Mouse (Mus musculus): ENCODE measurements around the gene Ftcd. TPM values are rescaled to one million over a fixed set of nuclear protein-coding genes. Genes with fewer than 3 reads are reported as not detected.

Gene Ftcd
- polyA plus RNA-seq, 1 experiment: not detected

DNA sequence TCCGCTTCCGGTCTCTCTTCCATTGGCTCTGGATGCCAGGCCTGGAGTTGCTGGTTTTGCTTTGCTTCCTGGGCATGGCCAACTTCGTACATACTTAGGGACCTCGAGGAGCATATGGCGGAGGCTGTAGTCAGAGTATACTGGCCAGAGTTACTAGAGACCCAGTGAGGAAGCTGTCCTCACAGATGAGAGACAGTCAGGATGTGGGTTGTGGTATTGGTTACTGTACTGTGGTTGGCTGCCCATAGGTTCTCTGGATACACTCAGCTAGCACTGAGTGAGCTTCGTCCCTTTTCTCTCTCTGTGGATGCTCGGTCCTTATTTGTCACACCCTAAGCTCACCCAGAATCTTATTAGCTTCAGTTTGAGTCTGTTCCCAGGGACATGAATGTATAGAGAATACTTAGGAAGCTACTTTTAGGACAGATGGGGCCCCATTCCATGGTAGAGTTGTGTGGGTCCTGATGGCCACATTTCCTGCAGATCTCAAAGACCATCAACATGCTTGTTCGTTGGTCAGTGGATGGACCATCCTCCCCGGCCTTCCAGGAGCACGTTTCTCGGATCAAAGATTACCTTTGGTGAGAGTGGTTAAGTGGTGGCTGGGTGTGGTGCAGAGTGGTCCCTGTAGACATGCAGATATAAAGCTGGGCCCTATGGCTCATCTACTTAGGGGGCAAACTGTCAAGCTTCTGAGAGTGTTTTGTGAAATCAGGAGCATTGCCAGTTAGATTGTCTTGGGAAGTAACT, 33.9 kb upstream of the Ftcd start:
- TF ChIP-seq MYOG (IDR thresholded peaks at IDR 0.05; ENCODE audit: control insufficient read depth, extremely low read depth, insufficient read length) (no peak), USF1 (IDR thresholded peaks at IDR 0.05; ENCODE audit: low read depth) (no peak), FOSL1 (IDR thresholded peaks at IDR 0.05; ENCODE audit: insufficient read depth, low read length, poor library complexity, severe bottlenecking) (no peak), CTCF (IDR thresholded peaks at IDR 0.05; ENCODE audit: control insufficient read depth, insufficient read depth, insufficient read length) (no peak), CEBPB (IDR thresholded peaks at IDR 0.05; ENCODE audit: low read depth) (no peak), MAX (IDR thresholded peaks at IDR 0.05) (no peak), MYOD1 (IDR thresholded peaks at IDR 0.05; ENCODE audit: control insufficient read depth, insufficient read length, low read depth) (no peak)
- no peak overlapping the region for H3K4me3 ChIP-seq (ENCODE audit: insufficient read depth, poor library complexity, severe bottlenecking)
- H3K27me3 ChIP-seq (ENCODE audit: control insufficient read depth, insufficient read depth, insufficient read length): no peaks in the 10 kb centered on the region
- no peaks in the 10 kb centered on the region for H3K79me3 ChIP-seq (ENCODE audit: low read depth)
- no peak overlapping the region for H3ac ChIP-seq (ENCODE audit: control insufficient read depth, insufficient read length, low read depth)
- no peaks in the 10 kb centered on the region for H3K79me2 ChIP-seq (ENCODE audit: control insufficient read depth, insufficient read depth)
- peaks cover 80% of the 10 kb centered on the region for H3K36me3 ChIP-seq (ENCODE audit: control insufficient read depth, insufficient read depth)

DNA sequence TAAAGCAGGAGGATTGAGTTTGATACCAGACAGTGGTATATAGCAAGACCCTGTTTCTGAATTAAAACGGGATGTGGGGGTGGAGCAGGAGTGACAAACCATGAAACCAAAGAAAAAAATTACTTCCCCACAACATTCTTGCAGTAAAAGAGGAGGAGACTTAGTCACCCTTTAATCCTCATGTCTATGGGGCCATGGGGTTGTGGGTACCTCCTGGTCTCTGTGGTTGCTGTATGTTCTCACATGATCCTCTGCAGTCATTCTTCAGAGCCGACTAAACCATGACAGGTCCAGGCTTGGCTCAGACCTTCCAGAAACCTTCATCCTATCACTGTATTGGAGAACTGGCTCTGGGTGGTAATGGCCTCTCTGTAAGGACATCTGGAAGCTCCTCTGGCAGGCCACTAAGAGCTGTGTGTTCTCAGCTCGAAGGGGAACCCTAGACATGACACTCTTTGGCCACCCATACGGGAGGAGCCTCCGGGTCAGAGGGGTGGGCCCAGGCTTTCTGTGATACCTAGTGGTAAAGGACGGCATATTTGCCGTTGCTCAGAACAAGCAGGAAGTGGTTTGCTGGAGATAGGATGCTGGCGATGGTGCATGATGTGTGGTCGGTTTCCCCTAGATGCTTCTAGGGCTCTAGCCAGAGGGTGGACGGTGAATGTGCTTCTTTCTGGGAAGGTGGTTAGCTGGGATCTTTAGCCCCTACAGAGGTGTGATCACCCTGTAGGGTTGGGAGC, 32.6 kb upstream of the Ftcd start:
- no peak overlapping the region for H3K4me3 ChIP-seq (ENCODE audit: insufficient read depth, poor library complexity, severe bottlenecking)
- no peaks in the 10 kb centered on the region for H3K79me3 ChIP-seq (ENCODE audit: low read depth)
- no peaks in the 10 kb centered on the region for H3K27me3 ChIP-seq (ENCODE audit: control insufficient read depth, insufficient read depth, insufficient read length)
- H3K79me2 ChIP-seq (ENCODE audit: control insufficient read depth, insufficient read depth): no peaks in the 10 kb centered on the region
- TF ChIP-seq MYOD1 (IDR thresholded peaks at IDR 0.05; ENCODE audit: control insufficient read depth, insufficient read length, low read depth) (peak; percentile 2), MAX (IDR thresholded peaks at IDR 0.05) (no peak)
- no peak overlapping the region for H3ac ChIP-seq (ENCODE audit: control insufficient read depth, insufficient read length, low read depth)
- peaks cover 67% of the 10 kb centered on the region for H3K36me3 ChIP-seq (ENCODE audit: control insufficient read depth, insufficient read depth)

DNA sequence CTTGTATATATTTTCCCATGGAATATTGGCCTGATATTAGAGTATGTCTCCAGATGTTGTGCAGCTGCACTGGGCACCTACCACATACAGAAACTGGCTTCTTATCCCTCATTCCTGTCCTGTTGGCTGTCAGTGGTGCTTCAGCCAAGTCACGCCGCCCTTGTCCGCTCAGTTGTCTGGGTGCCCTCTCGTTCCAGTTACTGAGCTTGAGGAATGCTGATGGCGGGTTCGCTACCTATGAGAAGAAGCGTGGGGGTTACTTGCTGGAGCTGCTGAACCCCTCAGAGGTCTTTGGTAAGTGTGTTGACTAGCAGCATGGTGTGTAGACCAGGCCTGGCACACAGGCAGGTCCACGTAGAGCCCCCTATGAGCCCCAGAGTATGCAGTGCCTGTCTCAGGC, 28.9 kb upstream of the Ftcd start:
- no peaks in the 10 kb centered on the region for H3K79me3 ChIP-seq (ENCODE audit: low read depth)
- H3K27me3 ChIP-seq (ENCODE audit: control insufficient read depth, insufficient read depth, insufficient read length): no peaks in the 10 kb centered on the region
- no peak overlapping the region for H3ac ChIP-seq (ENCODE audit: control insufficient read depth, insufficient read length, low read depth)
- TF ChIP-seq FOSL1 (IDR thresholded peaks at IDR 0.05; ENCODE audit: insufficient read depth, low read length, poor library complexity, severe bottlenecking): no peak
- no peak for TF ChIP-seq CTCF (IDR thresholded peaks at IDR 0.05; ENCODE audit: control insufficient read depth, insufficient read depth, insufficient read length)
- no peak for TF ChIP-seq MAX (IDR thresholded peaks at IDR 0.05)
- no peak for TF ChIP-seq MYOG (IDR thresholded peaks at IDR 0.05; ENCODE audit: control insufficient read depth, extremely low read depth, insufficient read length)
- TF ChIP-seq CEBPB (IDR thresholded peaks at IDR 0.05; ENCODE audit: low read depth): no peak
- TF ChIP-seq USF1 (IDR thresholded peaks at IDR 0.05; ENCODE audit: low read depth): no peak
- TF ChIP-seq MYOD1 (IDR thresholded peaks at IDR 0.05; ENCODE audit: control insufficient read depth, insufficient read length, low read depth): no peak
- H3K79me2 ChIP-seq (ENCODE audit: control insufficient read depth, insufficient read depth): no peaks in the 10 kb centered on the region
- no peak overlapping the region for H3K4me3 ChIP-seq (ENCODE audit: insufficient read depth, poor library complexity, severe bottlenecking)
- H3K36me3 ChIP-seq (ENCODE audit: control insufficient read depth, insufficient read depth): peaks cover 68% of the 10 kb centered on the region

DNA sequence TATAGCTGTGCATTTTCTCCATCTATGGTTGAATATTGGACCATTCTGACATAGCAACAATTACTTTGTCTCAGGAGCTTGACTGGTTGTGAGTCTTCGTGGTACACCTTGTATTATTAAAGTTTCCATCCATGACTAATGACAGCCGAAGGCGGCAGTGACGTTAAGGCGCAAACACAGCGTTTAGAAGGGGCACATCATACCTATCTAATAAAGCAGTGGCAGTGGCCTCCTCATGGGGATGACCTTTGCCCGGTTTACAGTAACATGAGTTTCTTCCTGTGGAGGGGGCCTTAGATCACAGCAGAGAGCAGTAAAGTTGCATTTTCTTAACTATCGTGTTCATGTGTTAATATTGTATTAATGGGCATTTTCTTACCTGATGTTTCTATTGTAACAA, 27.2 kb upstream of the Ftcd start:
- Histone ChIP-seq H3K4me3 (ENCODE audit: insufficient read depth, poor library complexity, severe bottlenecking) (no peak overlapping the region), H3K36me3 (ENCODE audit: control insufficient read depth, insufficient read depth) (peaks cover 72% of the 10 kb centered on the region), H3K79me2 (ENCODE audit: control insufficient read depth, insufficient read depth) (no peaks in the 10 kb centered on the region), H3ac (ENCODE audit: control insufficient read depth, insufficient read length, low read depth) (no peak overlapping the region), H3K27me3 (ENCODE audit: control insufficient read depth, insufficient read depth, insufficient read length) (no peaks in the 10 kb centered on the region), H3K79me3 (ENCODE audit: low read depth) (no peaks in the 10 kb centered on the region)
- TF ChIP-seq USF1 (IDR thresholded peaks at IDR 0.05; ENCODE audit: low read depth) (no peak), CEBPB (IDR thresholded peaks at IDR 0.05; ENCODE audit: low read depth) (no peak), CTCF (IDR thresholded peaks at IDR 0.05; ENCODE audit: control insufficient read depth, insufficient read depth, insufficient read length) (no peak), MYOD1 (IDR thresholded peaks at IDR 0.05; ENCODE audit: control insufficient read depth, insufficient read length, low read depth) (no peak), MYOG (IDR thresholded peaks at IDR 0.05; ENCODE audit: control insufficient read depth, extremely low read depth, insufficient read length) (no peak), FOSL1 (IDR thresholded peaks at IDR 0.05; ENCODE audit: insufficient read depth, low read length, poor library complexity, severe bottlenecking) (no peak), MAX (IDR thresholded peaks at IDR 0.05) (no peak)

DNA sequence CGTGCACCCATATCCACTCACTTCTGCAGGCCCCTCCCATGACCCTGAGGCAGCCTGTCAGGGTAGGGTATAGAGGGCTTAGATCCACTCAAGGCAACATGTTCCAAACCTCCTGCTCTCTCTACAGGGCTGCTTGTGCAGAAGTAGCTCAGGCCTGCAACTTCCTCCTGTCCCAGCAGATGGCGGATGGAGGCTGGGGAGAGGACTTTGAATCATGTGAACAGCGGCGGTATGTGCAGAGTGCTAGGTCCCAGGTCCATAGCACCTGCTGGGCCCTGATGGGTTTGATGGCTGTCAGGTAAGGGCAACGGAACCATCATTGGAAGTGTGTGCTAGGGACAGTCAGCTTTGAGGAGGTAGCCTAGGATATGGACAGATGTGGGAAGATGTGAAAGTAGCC, 25.0 kb upstream of the Ftcd start:
- H3K79me3 ChIP-seq (ENCODE audit: low read depth): no peaks in the 10 kb centered on the region
- no peak overlapping the region for H3K4me3 ChIP-seq (ENCODE audit: insufficient read depth, poor library complexity, severe bottlenecking)
- TF ChIP-seq CTCF (IDR thresholded peaks at IDR 0.05; ENCODE audit: control insufficient read depth, insufficient read depth, insufficient read length): no peak
- no peak for TF ChIP-seq FOSL1 (IDR thresholded peaks at IDR 0.05; ENCODE audit: insufficient read depth, low read length, poor library complexity, severe bottlenecking)
- TF ChIP-seq MAX (IDR thresholded peaks at IDR 0.05): no peak
- TF ChIP-seq MYOG (IDR thresholded peaks at IDR 0.05; ENCODE audit: control insufficient read depth, extremely low read depth, insufficient read length): no peak
- TF ChIP-seq USF1 (IDR thresholded peaks at IDR 0.05; ENCODE audit: low read depth): no peak
- TF ChIP-seq CEBPB (IDR thresholded peaks at IDR 0.05; ENCODE audit: low read depth): no peak
- no peaks in the 10 kb centered on the region for H3K27me3 ChIP-seq (ENCODE audit: control insufficient read depth, insufficient read depth, insufficient read length)
- H3K36me3 ChIP-seq (ENCODE audit: control insufficient read depth, insufficient read depth): peaks cover 61% of the 10 kb centered on the region
- H3ac ChIP-seq (ENCODE audit: control insufficient read depth, insufficient read length, low read depth): no peak overlapping the region
- H3K79me2 ChIP-seq (ENCODE audit: control insufficient read depth, insufficient read depth): no peaks in the 10 kb centered on the region
